Mouse (Mus musculus): ENCODE measurements around the gene Apold1. TPM values are rescaled to one million over a fixed set of nuclear protein-coding genes. Genes with fewer than 3 reads are reported as not detected.

The Apold1 gene
- polyA plus RNA-seq, 1 experiment from 2014 or later, result 2.8 TPM

DNA sequence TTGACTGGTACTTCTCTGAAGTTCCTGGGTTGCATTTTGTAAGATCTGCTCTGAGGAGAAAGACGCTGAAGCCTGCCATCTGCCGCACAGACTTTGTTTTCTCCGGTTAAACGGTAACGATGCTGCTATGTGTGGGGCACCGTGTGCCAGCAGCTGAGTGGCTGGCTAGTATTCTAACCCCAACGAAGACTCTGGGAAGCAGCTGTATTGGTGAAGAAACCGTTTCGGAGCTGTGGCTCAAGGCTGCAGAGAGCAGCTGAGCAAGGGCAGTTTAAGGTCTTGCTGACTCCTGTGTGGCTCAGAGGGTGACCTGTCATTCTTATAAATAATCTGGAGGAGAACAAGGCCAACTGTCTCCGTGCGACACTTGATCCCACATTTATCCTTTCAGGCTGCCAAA lies 27.5 kb upstream of the Apold1 start:
- H3K4me3 ChIP-seq, result no peak overlapping the region
- WGBS, result 84% methylated on average over 11 of the region's 11 CpGs
- no peaks in the 10 kb centered on the region for H3K9me3 ChIP-seq (replicated peaks)
- H3K36me3 ChIP-seq, result peaks cover 54% of the 10 kb centered on the region
- H3K27me3 ChIP-seq (ENCODE audit: low read depth, poor library complexity, severe bottlenecking), result no peaks in the 10 kb centered on the region
- H3K4me1 ChIP-seq, result no peaks in the 10 kb centered on the region
- H3K27ac ChIP-seq (replicated peaks), result no peak overlapping the region
- DNase-seq (ENCODE audit: low spot score), result no peak

DNA sequence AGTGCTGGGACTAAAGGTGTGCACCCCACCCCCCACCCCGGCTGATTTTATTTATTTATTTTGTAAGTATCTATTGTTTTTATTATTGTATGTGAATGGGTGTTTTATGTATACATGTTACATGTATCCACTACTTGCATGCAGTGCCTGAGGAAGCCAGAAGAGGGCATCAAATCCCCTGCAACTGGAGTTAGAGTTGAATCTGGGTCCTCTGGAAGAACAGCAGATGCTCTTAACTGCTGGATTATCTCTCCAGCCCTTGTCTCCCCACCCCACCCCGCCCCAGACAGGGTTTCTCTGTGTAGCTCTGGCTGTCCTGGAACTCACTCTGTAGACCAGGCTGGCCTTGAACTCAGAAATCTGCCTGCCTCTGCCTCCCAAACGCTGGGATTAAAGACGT lies 25.1 kb upstream of the Apold1 start:
- Histone ChIP-seq H3K4me1 (peaks cover 21% of the 10 kb centered on the region), H3K36me3 (peaks cover 40% of the 10 kb centered on the region), H3K9me3 (replicated peaks) (no peaks in the 10 kb centered on the region), H3K4me3 (no peak overlapping the region), H3K27ac (replicated peaks) (no peak overlapping the region), H3K27me3 (ENCODE audit: low read depth, poor library complexity, severe bottlenecking) (no peaks in the 10 kb centered on the region)
- DNase-seq (ENCODE audit: low spot score), result no peak
- WGBS, result 86% methylated on average over 4 of the region's 4 CpGs

DNA sequence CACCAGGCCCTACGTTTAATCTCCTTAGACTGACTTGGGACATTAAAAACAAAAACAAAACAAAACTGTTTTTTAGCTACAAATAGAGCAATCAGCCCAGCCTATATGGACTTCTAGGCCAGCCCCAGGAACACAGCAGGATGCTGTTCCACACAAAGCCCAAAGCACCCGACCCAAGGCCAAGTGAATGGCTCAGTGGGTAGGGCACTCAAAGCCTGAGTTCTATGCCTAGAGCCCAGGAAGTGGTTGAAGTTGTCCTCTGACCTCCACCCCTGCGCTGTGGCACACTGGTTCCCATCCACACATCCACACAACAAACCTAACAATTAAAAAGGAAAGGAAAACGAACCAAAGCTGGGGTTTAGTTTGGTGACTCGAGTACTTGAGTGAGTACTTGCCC lies 20.2 kb upstream of the Apold1 start:
- Histone ChIP-seq H3K4me3 (no peak overlapping the region), H3K27ac (replicated peaks) (peak overlapping the region; percentile 68; the same call in 1 of the 2 replicates), H3K4me1 (peaks cover 39% of the 10 kb centered on the region), H3K9me3 (replicated peaks) (no peaks in the 10 kb centered on the region), H3K36me3 (peaks cover 14% of the 10 kb centered on the region), H3K27me3 (ENCODE audit: low read depth, poor library complexity, severe bottlenecking) (no peaks in the 10 kb centered on the region)
- 53% methylated on average over 5 of the region's 5 CpGs for WGBS
- DNase-seq (ENCODE audit: low spot score), result no peak

DNA sequence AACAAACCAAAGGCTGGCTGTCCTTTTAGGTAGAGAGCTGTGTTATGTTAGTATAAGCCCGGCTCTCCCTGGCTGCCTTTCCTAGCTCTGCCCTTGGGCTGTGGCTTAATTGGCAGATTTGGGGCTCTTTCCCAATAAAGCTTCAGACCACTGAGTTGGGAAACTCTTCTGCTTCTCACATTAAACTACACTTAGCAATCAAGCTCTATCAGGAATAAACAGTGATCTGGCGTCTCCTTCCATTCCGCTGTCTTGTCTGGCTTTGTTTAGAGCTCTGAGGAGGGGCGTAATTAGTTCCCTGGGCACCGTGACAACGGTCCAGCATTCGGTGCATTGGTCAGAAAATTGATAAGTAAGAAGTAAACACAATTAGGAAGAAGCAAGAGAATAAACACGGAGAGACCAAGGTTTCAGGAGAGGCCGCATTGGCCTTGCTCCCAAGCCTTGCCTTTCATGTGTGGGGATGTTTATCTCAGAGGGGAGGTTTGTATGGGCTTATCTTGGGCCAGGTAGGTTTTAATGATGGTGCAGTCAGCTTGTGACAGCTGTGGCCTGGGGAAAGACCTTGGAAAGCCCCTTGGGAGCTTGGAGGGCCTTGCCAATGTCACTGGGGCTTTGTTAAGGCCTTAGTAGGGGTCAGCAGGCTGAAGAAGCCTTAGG lies 19.5 kb upstream of the Apold1 start:
- peaks cover 39% of the 10 kb centered on the region for H3K4me1 ChIP-seq
- no peaks in the 10 kb centered on the region for H3K9me3 ChIP-seq (replicated peaks)
- DNase-seq (ENCODE audit: low spot score), result peak; percentile 26
- H3K36me3 ChIP-seq, result peaks cover 8% of the 10 kb centered on the region; the same call in 1 of the 2 replicates
- H3K27ac ChIP-seq (replicated peaks), result peak overlapping the region; percentile 68; the same call in 1 of the 2 replicates
- no peak overlapping the region for H3K4me3 ChIP-seq
- H3K27me3 ChIP-seq (ENCODE audit: low read depth, poor library complexity, severe bottlenecking), result no peaks in the 10 kb centered on the region
- WGBS, result 64% methylated on average over 9 of the region's 9 CpGs

DNA sequence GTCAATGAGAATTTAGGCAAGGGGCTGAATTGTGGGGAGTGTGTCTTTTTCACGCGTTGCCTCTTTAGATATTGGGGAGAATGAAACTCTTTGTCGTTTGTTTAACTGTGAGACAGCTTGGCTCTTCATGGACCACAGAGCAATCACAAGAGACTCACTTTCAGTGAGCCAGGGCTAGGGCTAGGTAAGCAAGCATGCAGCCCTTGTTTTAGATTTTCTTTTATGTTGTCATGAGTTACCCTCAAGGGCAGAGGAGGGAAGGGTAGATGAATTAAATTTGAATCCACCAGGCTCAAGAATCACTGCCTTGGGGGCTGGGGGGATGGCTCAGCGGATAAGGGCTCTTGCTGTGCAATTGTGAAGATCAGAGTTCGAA lies 19.0 kb upstream of the Apold1 start:
- H3K4me1 ChIP-seq, result peaks cover 39% of the 10 kb centered on the region
- H3K36me3 ChIP-seq, result 0 out of 2 replicates have a peak, but pooled peaks cover 5% of the 10 kb centered on the region
- H3K4me3 ChIP-seq, result no peak overlapping the region
- 41% methylated on average over 5 of the region's 5 CpGs for WGBS
- no peak for DNase-seq (ENCODE audit: low spot score)
- H3K27me3 ChIP-seq (ENCODE audit: low read depth, poor library complexity, severe bottlenecking), result no peaks in the 10 kb centered on the region
- no peaks in the 10 kb centered on the region for H3K9me3 ChIP-seq (replicated peaks)
- H3K27ac ChIP-seq (replicated peaks), result peak overlapping the region; percentile 68; the same call in 1 of the 2 replicates

DNA sequence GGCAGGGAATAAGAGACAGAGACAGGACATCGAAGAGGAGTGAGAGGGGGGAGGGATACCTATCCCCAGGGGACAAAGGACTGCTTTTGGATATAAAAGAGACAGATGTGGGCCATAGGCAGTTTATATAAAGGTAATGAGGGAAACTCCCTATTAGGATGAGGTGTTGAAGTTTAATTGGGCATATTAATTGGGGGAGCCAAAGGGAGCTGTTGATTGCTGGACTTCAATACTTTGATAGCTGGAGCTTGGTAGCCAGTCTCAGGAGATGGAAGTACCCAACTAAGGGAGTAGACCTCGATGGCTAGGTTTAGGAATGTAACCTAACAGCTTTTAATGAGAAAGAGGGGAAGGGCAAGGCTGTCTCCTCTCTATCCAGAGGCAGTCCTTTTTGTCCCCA lies 17.6 kb upstream of the Apold1 start:
- 72% methylated on average over 2 of the region's 2 CpGs for WGBS
- no peaks in the 10 kb centered on the region for H3K9me3 ChIP-seq (replicated peaks)
- H3K27ac ChIP-seq (replicated peaks), result no peak overlapping the region
- H3K4me1 ChIP-seq, result peaks cover 39% of the 10 kb centered on the region
- H3K4me3 ChIP-seq, result no peak overlapping the region
- no peaks in the 10 kb centered on the region for H3K27me3 ChIP-seq (ENCODE audit: low read depth, poor library complexity, severe bottlenecking)
- DNase-seq (ENCODE audit: low spot score), result no peak
- H3K36me3 ChIP-seq, result no peaks in the 10 kb centered on the region

DNA sequence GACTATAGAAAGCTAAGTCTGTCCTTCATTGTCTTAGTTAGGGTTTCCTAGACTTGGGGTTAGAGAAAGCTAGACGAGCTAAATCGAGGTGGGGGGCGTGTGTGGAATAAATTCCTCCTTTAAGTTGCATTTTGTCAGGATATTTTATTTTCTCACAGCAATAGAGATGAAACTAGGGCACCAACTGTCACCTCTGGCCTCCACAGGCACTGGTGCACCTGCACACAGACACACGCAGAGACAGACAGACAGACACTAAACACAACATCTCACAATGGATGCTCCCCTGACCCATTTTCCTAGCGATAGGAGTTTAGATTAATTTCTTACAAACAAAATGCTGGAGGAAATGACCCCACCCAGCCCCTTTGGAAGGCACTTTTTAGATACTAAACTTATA lies 14.8 kb upstream of the Apold1 start:
- Histone ChIP-seq H3K27ac (replicated peaks) (no peak overlapping the region), H3K4me1 (peaks cover 14% of the 10 kb centered on the region), H3K36me3 (no peaks in the 10 kb centered on the region), H3K9me3 (replicated peaks) (no peaks in the 10 kb centered on the region), H3K4me3 (no peak overlapping the region), H3K27me3 (ENCODE audit: low read depth, poor library complexity, severe bottlenecking) (no peaks in the 10 kb centered on the region)
- WGBS, result 87% methylated on average over 5 of the region's 5 CpGs
- DNase-seq (ENCODE audit: low spot score), result no peak

DNA sequence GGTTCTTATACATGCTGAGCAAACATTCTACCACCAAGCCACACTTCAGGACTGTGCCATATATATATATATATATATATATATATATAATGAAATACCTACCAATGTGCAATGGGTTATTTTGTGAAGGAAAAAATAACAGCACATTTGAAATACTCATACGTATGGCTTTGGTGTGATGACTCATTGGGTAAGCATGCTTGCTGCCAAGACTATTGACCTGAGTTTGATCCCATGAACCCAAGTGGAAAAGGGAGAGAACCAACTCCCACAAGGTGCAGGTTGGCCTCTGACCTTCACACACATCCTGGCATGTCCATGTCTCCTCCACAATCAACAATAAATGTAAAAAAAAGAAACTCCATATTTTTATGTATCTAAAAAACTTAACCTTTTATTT lies 13.2 kb upstream of the Apold1 start:
- no peaks in the 10 kb centered on the region for H3K27me3 ChIP-seq (ENCODE audit: low read depth, poor library complexity, severe bottlenecking)
- H3K4me3 ChIP-seq, result no peak overlapping the region
- DNase-seq (ENCODE audit: low spot score), result no peak
- no peak overlapping the region for H3K27ac ChIP-seq (replicated peaks)
- WGBS, result 94% methylated on average over 1 of the region's 1 CpGs
- H3K36me3 ChIP-seq, result no peaks in the 10 kb centered on the region
- H3K9me3 ChIP-seq (replicated peaks), result no peaks in the 10 kb centered on the region
- H3K4me1 ChIP-seq, result no peaks in the 10 kb centered on the region

DNA sequence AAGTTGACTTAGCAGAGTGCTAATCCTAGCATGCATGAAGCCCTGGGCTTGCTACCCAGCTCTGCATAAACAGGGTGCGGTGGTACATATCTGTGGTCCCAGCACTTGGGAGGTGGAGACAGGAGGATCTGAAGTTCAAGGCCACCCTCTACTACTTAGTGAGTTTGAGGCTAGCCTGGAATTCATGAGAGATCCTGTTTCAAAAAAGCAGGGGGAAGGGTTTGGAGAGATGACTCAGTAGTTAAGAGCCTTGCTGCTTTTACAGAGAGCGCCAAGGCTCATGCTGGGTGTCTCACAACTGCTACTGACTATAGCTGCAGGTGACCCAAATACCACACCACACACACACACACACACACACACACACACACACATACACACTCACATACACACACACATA lies 12.0 kb upstream of the Apold1 start:
- H3K4me1 ChIP-seq, result no peaks in the 10 kb centered on the region
- no peaks in the 10 kb centered on the region for H3K9me3 ChIP-seq (replicated peaks)
- no peak for DNase-seq (ENCODE audit: low spot score)
- H3K36me3 ChIP-seq, result no peaks in the 10 kb centered on the region
- WGBS, result 93% methylated on average over 2 of the region's 2 CpGs
- H3K4me3 ChIP-seq, result no peak overlapping the region
- no peaks in the 10 kb centered on the region for H3K27me3 ChIP-seq (ENCODE audit: low read depth, poor library complexity, severe bottlenecking)
- no peak overlapping the region for H3K27ac ChIP-seq (replicated peaks)

DNA sequence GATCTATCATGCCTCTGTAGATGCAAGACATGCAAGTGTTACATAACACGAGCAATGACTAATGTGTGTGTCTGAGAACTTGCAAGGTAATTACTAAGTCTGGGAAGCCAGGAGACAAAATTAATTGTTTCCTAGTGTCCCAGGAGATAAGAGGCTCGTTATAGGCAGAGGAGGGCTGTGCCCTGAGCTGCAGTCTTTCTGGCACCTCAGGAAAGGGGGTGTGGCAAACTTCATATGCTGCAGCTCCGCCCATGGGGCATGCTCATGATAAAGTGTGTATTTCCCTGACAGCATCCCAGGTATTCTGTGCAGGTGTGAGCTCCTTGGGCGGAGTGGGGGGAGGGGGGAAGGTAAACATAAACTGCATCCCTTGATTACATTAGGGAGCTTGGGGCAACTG lies 9.4 kb upstream of the Apold1 start:
- H3K36me3 ChIP-seq, result no peaks in the 10 kb centered on the region
- H3K27me3 ChIP-seq (ENCODE audit: low read depth, poor library complexity, severe bottlenecking), result no peaks in the 10 kb centered on the region
- peaks cover 6% of the 10 kb centered on the region for H3K4me1 ChIP-seq
- H3K9me3 ChIP-seq (replicated peaks), result no peaks in the 10 kb centered on the region
- DNase-seq (ENCODE audit: low spot score), result no peak
- H3K27ac ChIP-seq (replicated peaks), result no peak overlapping the region
- H3K4me3 ChIP-seq, result no peak overlapping the region
- WGBS, result 73% methylated on average over 4 of the region's 4 CpGs

DNA sequence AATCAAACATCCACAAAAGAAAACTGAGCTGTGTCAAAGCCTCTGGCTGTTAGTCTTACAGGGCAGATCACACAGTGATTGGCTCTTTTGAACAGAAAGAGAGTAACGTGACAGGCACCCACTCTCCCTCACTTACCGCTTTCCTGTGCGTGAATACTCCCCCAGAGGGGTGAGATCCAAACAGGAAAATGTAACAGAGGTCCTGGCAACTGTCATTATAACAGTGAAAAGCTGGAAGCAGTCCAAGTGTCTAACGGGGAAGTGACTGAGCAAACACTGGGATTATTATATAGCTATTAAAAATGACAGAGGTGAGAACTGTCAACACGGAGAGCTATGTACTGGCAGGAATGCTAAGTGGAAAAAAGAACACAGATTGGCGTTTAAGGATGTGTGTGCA lies 4.9 kb upstream of the Apold1 start:
- no peaks in the 10 kb centered on the region for H3K36me3 ChIP-seq
- H3K9me3 ChIP-seq (replicated peaks), result no peaks in the 10 kb centered on the region
- DNase-seq (ENCODE audit: low spot score), result no peak
- H3K27ac ChIP-seq (replicated peaks), result no peak overlapping the region
- H3K4me3 ChIP-seq, result no peak overlapping the region
- peaks cover 15% of the 10 kb centered on the region; the same call in 1 of the 2 replicates for H3K27me3 ChIP-seq (ENCODE audit: low read depth, poor library complexity, severe bottlenecking)
- H3K4me1 ChIP-seq, result peaks cover 14% of the 10 kb centered on the region
- WGBS, result 77% methylated on average over 6 of the region's 6 CpGs

DNA sequence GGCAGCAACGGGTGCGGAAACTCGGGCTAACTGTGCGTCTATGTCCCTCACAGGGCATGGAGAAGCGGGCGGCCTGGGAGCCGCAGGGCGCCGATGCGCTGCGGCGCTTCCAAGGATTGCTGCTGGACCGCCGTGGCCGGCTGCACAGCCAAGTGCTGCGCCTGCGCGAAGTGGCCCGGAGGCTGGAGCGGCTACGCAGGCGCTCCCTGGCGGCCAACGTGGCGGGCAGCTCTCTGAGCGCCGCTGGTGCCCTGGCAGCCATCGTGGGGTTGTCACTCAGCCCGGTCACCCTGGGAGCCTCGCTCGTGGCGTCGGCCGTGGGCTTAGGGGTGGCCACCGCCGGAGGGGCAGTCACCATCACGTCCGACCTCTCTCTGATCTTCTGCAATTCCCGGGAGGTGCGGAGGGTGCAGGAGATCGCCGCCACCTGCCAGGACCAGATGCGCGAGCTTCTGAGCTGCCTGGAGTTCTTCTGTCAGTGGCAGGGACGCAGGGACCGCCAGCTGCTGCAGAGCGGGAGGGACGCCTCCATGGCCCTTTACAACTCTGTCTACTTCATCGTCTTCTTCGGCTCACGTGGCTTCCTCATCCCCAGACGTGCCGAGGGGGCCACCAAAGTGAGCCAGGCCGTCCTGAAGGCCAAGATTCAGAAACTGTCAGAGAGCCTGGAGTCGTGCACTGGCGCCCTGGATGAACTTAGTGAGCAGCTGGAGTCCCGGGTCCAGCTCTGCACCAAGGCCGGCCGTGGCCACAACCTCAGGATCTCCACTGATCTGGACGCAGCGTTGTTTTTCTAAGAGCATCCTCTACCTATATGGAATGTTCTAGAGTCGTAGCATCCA lies 2.2 kb downstream of the Apold1 start:
- 2% methylated on average over 61 of the region's 62 CpGs for WGBS
- Histone ChIP-seq H3K4me3 (peak overlapping the region; percentile 67), H3K27ac (replicated peaks) (peak overlapping the region; percentile 85), H3K27me3 (ENCODE audit: low read depth, poor library complexity, severe bottlenecking) (peaks cover 39% of the 10 kb centered on the region), H3K4me1 (peaks cover 35% of the 10 kb centered on the region), H3K36me3 (no peaks in the 10 kb centered on the region), H3K9me3 (replicated peaks) (no peaks in the 10 kb centered on the region)
- peak; percentile 91 for DNase-seq (ENCODE audit: low spot score)

DNA sequence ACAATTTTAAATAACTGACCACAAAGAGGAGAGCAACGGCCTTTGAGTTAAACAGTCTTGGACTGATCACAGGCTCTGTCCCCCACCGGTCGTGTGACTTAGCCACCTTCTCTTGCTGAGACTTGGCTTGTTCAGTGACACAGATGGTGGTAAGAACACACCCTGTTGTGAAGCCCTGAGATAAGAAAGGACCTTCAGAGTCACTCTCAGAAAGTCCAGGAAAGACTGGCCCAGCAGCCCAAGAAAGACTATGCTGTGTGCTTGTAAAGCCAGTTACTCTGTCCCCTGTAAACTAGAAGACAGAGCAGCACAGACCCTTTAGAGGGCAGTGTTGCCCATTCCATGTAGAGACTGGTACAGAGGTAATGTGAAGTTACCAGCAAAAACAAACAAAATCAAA lies 3.2 kb downstream of the Apold1 start:
- H3K9me3 ChIP-seq (replicated peaks), result no peaks in the 10 kb centered on the region
- no peak overlapping the region for H3K27ac ChIP-seq (replicated peaks)
- peaks cover 39% of the 10 kb centered on the region for H3K27me3 ChIP-seq (ENCODE audit: low read depth, poor library complexity, severe bottlenecking)
- 64% methylated on average over 3 of the region's 3 CpGs for WGBS
- H3K4me3 ChIP-seq, result no peak overlapping the region
- H3K4me1 ChIP-seq, result peaks cover 35% of the 10 kb centered on the region
- peak; percentile 21 for DNase-seq (ENCODE audit: low spot score)
- H3K36me3 ChIP-seq, result no peaks in the 10 kb centered on the region
